Mouse (Mus musculus) heart, postnatal 14 days (tissue): Measurements from ENCODE around the gene Gm5751. TPM values are rescaled to one million over a fixed set of nuclear protein-coding genes. Genes with fewer than 3 reads are reported as not detected.
"Not testable (repeated sequence)": the region's sequence is repeated elsewhere in the genome, so short reads cannot be mapped to it uniquely, and the experiment has no call there.

Source experiments
- DNase-seq, 2 experiments: peaks; one replicate each; pipeline ENCODE4 v3.0.0; 2021 to 2022
- intact Hi-C: fragments of 180-260 bp; cut with DNase I; formaldehyde crosslinking; loops from one replicate; pipeline ENCODE4 v1.15.1; 2025
- long read RNA-seq, 2 experiments: library from polyadenylated mRNA; stranded (forward); transcript quantifications; one replicate each; pipeline ENCODE4 v2.0.0; 2021
- total RNA-seq, 2 experiments: library from RNA; stranded (reverse); gene quantifications; 2 replicates each; pipeline ENCODE4 v1.2.3; 2021

Gm5751 gene
- total RNA-seq: not detected
- long read RNA-seq, experiment 1: 0 reads
- long read RNA-seq, experiment 2: 0 reads

- intact Hi-C loops, DNase-seq: not testable (repeated sequence)
Observed at GRCm38 (mm10) chrX:8873953-8874352, at the start of gene Gm5751. Gene Gm5751 (plus strand): TSS chrX:8874253.

DNA sequence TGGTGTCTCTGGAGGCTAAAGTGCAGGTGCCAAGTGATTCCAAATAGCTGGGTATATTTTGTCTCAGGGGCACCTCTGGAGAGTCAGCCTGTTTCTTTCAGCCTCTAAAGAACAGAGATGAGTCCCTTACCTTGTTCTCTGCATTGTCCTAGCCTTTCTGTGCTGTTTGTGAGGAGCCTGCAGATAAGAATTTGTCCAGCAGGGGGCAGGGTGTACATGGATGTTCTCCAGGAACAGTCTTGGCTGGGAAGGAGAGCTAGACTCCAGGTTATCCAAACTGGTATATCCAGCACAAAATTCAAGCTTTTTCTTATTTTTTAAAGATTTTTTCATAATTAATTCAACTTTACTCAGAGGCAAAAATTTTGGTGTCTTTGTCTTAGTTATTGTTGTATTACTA lies 42.0 kb upstream of the Gm5751 start:
- intact Hi-C loops: loop anchor here (5.0 kb wide), 1 partner anchor 115 kb away; no protein-coding TSS in a partner anchor
- DNase-seq: peak; percentile 32 to 50

GRCm38 (mm10) chrX:8843694-8844093 lies 30.4 kb upstream of the Gm5751 start, which contains the start of gene Gm6592:
Gene Gm6592 (plus strand): TSS chrX:8843994.
- intact Hi-C loops: no loop called here

GRCm38 (mm10) chrX:8852486-8852885 lies 21.6 kb upstream of the Gm5751 start:
- intact Hi-C loops: no loop called here
- no peak for DNase-seq

More at GRCm38 (mm10) chrX:8843694-8844093, 30.4 kb upstream of the Gm5751 start, which contains the start of gene Gm6592:
- no peak for DNase-seq

- peak; percentile 58 to 64 for DNase-seq
- intact Hi-C loops: not testable (repeated sequence)
Observed at GRCm38 (mm10) chrX:8864331-8864730, 9.7 kb upstream of the Gm5751 start.

GRCm38 (mm10) chrX:8884336-8884735 lies 10.3 kb downstream of the Gm5751 start:
- intact Hi-C loops: no loop called here
- DNase-seq: no peak

DNA sequence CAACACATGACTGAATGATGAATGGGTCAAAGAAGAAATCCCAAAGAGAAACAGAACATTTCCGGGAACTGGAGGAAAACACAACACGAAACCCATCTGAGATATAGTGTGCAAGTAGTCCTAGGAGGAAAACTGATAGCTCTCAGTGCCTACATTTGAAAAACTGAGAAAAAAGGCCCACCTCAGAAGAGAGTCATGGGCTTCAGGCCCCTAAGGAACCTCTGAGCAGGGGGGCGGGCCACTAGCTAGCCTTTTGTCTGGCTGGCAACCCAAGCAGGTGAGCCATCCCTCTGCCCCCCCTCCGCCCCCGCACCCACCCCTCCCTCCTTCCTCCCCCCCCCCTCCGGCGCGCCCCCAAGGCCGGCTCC lies 17.9 kb downstream of the Gm5751 start:
- intact Hi-C loops: no loop called here
- DNase-seq: no peak

GRCm38 (mm10) chrX:8892343-8893155 lies 18.5 kb downstream of the Gm5751 start, which contains the start of gene B630019K06Rik:
Gene B630019K06Rik (plus strand): TSS chrX:8892382.
- intact Hi-C loops: no loop called here
- peak; percentile 67 to 76 for DNase-seq

- intact Hi-C loops: no loop called here
- no peak for DNase-seq
Observed at GRCm38 (mm10) chrX:8893182-8893651, 19.2 kb downstream of the Gm5751 start.

DNA sequence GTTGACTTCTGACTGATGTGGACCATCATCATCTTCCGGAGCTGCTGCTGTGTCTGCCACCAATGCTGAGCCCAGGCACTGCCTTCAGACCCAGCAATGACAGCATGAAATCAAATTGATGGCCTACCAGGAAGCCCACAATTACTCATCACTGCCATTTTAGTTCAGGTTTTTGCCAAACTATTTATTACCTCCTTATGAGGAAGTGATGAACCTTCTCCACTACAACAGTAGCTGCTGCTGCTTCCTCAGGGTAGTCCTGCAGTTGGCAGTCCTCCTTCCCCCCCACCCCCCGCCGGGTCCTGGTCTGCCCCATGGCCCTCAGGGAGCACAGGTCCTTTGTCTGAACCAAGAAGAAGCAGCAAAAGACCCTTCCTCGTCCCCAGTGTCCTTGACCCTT lies 26.8 kb downstream of the Gm5751 start:
- no peak for DNase-seq
- intact Hi-C loops: no loop called here

DNA sequence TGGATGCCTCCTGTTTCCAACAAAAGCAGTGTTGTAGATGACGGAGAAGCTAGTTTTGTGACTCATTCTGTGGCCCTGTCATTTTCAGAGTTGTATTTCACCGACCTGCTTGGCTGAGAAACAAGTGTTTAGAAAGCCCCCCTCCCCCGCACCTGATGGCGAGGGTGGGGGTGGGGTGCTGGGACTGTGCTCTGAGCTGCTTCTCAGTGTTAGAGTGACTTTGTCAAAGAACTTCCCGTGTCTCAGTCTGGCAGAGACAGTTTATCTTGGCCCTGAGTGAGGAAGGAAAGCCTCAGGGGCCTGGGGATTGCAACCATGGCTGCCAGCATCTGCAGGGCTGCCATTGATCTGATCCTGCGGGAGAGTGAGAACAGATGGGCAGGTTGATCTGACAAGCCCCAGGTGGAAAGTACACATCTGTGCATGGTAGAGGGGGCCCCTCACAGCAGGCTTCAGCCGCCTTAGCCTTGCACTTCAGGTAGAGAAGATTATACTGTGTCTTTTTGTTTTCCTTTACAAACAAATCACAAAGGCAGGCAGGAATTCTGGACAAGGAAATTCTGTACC lies 27.9 kb downstream of the Gm5751 start:
- no peak for DNase-seq
- intact Hi-C loops: no loop called here

- intact Hi-C loops: no loop called here
- no peak for DNase-seq
Observed at GRCm38 (mm10) chrX:8921080-8921479, 47.0 kb downstream of the Gm5751 start.

DNA sequence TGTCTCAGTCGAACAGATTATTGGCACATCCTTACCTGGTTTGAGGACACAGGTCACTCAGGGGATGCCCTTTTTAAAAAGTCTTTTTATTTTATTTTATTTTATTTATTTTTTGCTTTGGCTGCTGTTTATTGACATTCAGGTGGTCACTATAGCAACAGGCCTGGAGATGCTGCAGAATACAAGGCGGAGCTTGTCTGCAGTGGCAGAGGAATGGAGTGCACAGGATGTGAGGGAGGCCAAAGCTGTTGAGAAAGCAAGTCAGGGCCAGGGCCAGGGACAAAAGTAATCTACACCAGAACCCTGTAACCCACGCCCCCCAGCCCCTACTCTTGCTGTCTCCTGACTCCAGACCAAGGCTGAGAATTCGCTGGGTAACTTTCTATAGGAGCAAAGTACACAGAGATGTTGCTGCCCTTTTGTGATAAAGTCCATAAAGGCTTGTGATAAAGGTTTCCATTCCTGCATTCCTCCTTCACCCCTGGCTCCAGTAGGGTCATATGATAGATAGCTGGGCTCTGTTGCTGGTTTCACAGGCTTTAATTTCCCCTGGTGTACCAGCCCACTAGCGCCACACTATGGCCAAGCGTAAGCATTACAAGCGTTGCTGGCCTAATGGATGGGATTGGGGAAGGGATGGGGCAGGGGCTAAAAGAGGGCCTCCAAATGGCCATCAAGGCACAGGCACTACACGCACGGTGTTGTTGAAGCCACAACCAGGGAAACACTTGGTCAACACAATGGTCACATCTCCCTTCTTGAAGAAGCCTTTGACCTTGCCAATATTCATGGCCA lies 48.0 kb downstream of the Gm5751 start:
- intact Hi-C loops: no loop called here
- peak in 1 of 2 experiments; percentile 13 for DNase-seq

DNA sequence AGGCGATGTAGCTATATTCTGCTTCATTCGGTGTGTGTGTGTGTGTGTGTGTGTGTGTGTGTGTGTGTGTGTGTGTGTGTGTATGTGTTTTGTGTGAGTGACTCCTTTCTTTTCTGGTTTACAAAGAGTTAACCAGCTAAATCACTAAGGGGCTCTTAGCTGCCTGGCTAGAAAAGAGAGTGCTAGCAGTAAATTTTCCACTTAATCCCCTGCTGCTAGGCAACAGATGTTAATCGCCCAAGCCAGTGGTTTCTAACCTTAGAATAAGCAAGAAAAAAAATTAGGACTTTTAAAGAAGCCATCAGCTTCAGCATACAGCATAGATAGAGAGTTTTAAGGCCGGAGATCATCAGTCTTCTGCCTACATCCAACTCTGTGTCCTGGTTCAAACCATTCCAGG lies 53.3 kb downstream of the Gm5751 start:
- DNase-seq: no peak
- intact Hi-C loops: no loop called here

Other genes with a start within 250 kb of the Gm5751 start
- gene Ssxb8, start 183.4 kb upstream of the Gm5751 start, total RNA-seq: not detected
- not detected for gene Ssx9, start 125.8 kb upstream of the Gm5751 start, total RNA-seq
- not detected for gene Ssxb5, start 70.6 kb upstream of the Gm5751 start, total RNA-seq
- gene Gm6592, start 30.3 kb upstream of the Gm5751 start, total RNA-seq: not detected
- under 1 TPM; 0.72 to 0.80 TPM for gene B630019K06Rik, start 18.1 kb downstream of the Gm5751 start, total RNA-seq
- not detected for gene Fthl17b, start 88.7 kb downstream of the Gm5751 start, total RNA-seq
- gene Fthl17c, start 102.3 kb downstream of the Gm5751 start, total RNA-seq: not detected
- gene Fthl17d, start 112.5 kb downstream of the Gm5751 start, total RNA-seq: not detected
- not detected for gene Fthl17e, start 159.2 kb downstream of the Gm5751 start, total RNA-seq
- not detected for gene Fthl17f, start 188.8 kb downstream of the Gm5751 start, total RNA-seq
- gene 4930402K13Rik, start 230.3 kb downstream of the Gm5751 start, total RNA-seq: not detected